Mouse (Mus musculus) limb, embryonic 14.5 days (tissue): Measurements from ENCODE around the gene Ror1. TPM values are rescaled to one million over a fixed set of nuclear protein-coding genes. Genes with fewer than 3 reads are reported as not detected.

Source experiments
- ATAC-seq: fragments of 200-750 bp; cut with Nextera tagmentation; 2 replicates; pipeline ENCODE4 v1.8.0; 2017; ENCODE audit warnings: low read depth, moderate number of reproducible peaks, moderate TSS enrichment; ENCODE audit not compliant: low FRiP score
- DNase-seq: peaks from one replicate; pipeline ENCODE4 v3.0.0-alpha.2; 2015; ENCODE audit warnings: low spot score
- H3K27ac ChIP-seq: fragments of 300-500 bp; sonication (generic); replicated peaks from 2 replicates; pipeline ENCODE4 v1.5.1; 2014; ENCODE audit warnings: low read depth, mild to moderate bottlenecking, low read length, moderate library complexity, mixed read lengths
- H3K27me3 ChIP-seq: fragments of 300-500 bp; sonication (generic); 2 replicates; pipeline ENCODE4 v1.6.1; 2014; ENCODE audit warnings: low read length, mixed read lengths; ENCODE audit not compliant: control insufficient read depth, insufficient read depth
- H3K36me3 ChIP-seq: fragments of 300-500 bp; sonication (generic); 2 replicates; pipeline ENCODE4 v1.6.1; 2014; ENCODE audit warnings: mild to moderate bottlenecking, low read length, moderate library complexity, mixed read lengths; ENCODE audit not compliant: control insufficient read depth, insufficient read depth
- H3K4me1 ChIP-seq: fragments of 300-500 bp; sonication (generic); 2 replicates; pipeline ENCODE4 v1.6.1; 2014; ENCODE audit warnings: antibody characterized with exemption, low read length, mixed read lengths; ENCODE audit not compliant: control insufficient read depth, insufficient read depth
- H3K4me2 ChIP-seq: fragments of 300-500 bp; sonication (generic); replicated peaks from 2 replicates; pipeline ENCODE4 v1.6.1; 2014; ENCODE audit warnings: low read depth, mild to moderate bottlenecking, low read length, moderate library complexity; ENCODE audit not compliant: severe bottlenecking
- H3K4me3 ChIP-seq: fragments of 300-500 bp; sonication (generic); replicated peaks from 2 replicates; pipeline ENCODE4 v1.5.1; 2014; ENCODE audit warnings: low read length
- H3K9ac ChIP-seq: fragments of 300-500 bp; sonication (generic); 2 replicates; pipeline ENCODE4 v1.6.1; 2014; ENCODE audit warnings: mild to moderate bottlenecking, low read depth, low read length, moderate library complexity; ENCODE audit not compliant: severe bottlenecking
- H3K9me3 ChIP-seq: fragments of 300-500 bp; sonication (generic); 2 replicates; pipeline ENCODE4 v1.6.1; 2016; ENCODE audit warnings: low read length; ENCODE audit not compliant: control insufficient read depth
- POLR2A ChIP-seq: fragments of 200-500 bp; IDR thresholded peaks from 2 replicates; pipeline ENCODE4 v1.8.0; 2012; ENCODE audit warnings: inconsistent platforms, mild to moderate bottlenecking, moderate library complexity, borderline replicate concordance; ENCODE audit not compliant: insufficient read depth, insufficient read length; ENCODE audit errors: extremely low read depth
- WGBS: fragments of 180-500 bp; shearing (Covaris S2); extraction: QIAGEN DNeasy Blood & Tissue Kit; methylation state at CpG from one replicate; pipeline ENCODE4 v1.1.7; 2014; 5-methylcytosine and 5-hydroxymethylcytosine counted together
- polyA plus RNA-seq, 2 experiments: library from polyadenylated mRNA; depleted of rRNA in 1 of 2; stranded (reverse) in 1 of 2; unstranded in 1 of 2; fragments of >200 nt; fragmentation: Nextera tagmentation in 1 of 2; extraction: Ambion mirVana in 1 of 2; gene quantifications; 2 replicates each; pipeline versions ENCODE4 v1.2.1 to v1.2.3; 2012 to 2014

Gene Ror1
- polyA plus RNA-seq (2012; rRNA removed), result 8.6 and 8.7 TPM in 2 replicates
- 12.0 and 13.2 TPM in 2 replicates for polyA plus RNA-seq (2014; fragmentation: Nextera tagmentation; extraction: Ambion mirVana)

DNA sequence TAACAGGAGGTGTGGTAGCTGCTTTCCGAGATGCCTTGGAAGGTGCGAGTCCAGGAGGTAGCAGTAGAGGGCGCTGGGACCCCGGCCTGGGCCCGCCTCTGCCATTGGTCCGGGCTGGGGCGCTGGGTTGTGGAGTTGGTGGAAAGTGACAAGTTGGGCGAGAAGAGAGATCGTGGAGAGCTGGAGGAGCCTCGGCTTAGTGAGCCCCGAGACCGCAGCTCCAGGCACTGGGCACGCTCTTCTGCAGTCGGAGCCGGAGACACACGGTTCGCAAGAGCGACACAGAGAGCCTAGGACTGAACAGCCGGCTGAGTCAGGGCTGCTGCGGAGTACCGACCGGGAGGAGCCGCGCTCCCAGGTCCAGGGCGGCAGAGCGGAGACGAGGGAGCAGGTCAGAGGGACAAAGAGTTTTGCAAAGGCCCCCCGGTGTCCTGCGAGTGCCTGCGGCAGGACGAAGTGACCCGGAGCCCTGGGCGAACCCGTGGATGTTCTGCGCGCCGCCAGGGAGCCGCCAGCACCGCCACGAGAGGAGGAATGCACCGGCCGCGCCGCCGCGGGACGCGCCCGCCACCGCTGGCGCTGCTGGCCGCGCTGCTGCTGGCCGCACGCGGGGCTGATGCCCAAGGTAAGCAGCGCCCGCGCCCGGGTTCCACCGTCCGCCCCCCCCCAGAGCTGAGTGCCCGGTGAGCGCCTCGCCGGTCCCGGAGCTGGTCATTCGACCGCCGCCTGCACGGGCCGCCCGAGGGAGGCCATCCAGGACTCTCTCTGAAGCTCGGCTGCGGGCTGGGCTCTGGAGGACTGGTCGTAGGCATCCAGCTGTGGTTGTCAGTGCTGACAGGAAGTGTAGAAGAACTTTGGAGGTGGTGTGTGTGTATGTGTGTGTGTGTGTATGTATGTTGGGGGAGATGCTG is at the start of gene Ror1:
Gene Ror1 (plus strand): TSS at position 107 of the 911 bp plus-strand sequence.
- peak; percentile 90 for ATAC-seq
- Histone ChIP-seq H3K36me3 (no peaks in the 10 kb centered on the region), H3K27me3 (0 out of 2 replicates have a peak, but pooled peaks cover 11% of the 10 kb centered on the region), H3K9ac (peak within 1 kb of the TSS; percentile 85), H3K4me2 (peak within 1 kb of the TSS; percentile 79), H3K4me3 (peak within 1 kb of the TSS; percentile 78), H3K4me1 (peaks cover 16% of the 10 kb centered on the region), H3K9me3 (0 out of 2 replicates have a peak, but pooled peaks cover 5% of the 10 kb centered on the region), H3K27ac (peak within 1 kb of the TSS; percentile 88)
- under 1% methylated on average over 54 of the region's 76 CpGs for WGBS
- TF ChIP-seq POLR2A, result 0 out of 2 replicates have a peak, but pooled peaks have one; percentile 37
- DNase-seq, result peak; percentile 89

GRCm38 (mm10) chr4:100047066-100047465 is 48.5 kb upstream of the Ror1 start:
- WGBS, result 20% methylated on average over 6 of the region's 6 CpGs
- no peak overlapping the region for H3K4me2 ChIP-seq
- no peaks in the 10 kb centered on the region for H3K9me3 ChIP-seq
- no peak for DNase-seq
- ATAC-seq, result no peak
- no peak overlapping the region for H3K27ac ChIP-seq
- no peak for TF ChIP-seq POLR2A
- no peak overlapping the region for H3K9ac ChIP-seq
- no peaks in the 10 kb centered on the region for H3K36me3 ChIP-seq
- H3K4me1 ChIP-seq, result peaks cover 29% of the 10 kb centered on the region
- no peak overlapping the region for H3K4me3 ChIP-seq
- no peaks in the 10 kb centered on the region for H3K27me3 ChIP-seq

DNA sequence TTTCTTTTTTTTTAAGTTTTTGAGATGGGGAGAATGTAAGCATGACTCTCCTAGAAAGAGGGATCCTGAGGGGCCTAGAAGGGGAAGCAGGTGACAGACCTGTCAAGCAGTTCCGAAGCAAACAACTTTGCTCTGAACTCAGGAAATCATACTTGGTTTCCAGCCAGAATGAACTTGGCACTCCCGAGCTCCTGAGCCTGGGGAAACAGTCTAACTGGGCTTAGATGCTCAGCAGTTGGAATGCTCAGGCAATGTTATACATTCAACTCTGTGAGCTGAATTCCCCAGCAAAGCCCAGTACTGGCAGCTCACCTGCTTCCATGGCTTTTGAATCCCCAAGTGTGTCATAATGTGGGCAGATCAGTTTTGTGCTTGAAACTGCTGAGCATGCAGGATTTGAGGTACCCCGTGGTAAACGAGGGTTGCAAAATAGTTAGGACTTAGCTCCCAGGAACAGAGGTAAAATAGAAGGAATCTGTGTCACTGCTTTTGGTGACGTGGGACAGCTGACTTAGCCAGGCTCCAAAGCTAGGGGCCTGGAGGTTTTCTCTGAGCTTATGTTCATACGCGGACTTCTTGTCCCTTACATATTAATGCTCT is 47.1 kb upstream of the Ror1 start:
- H3K27me3 ChIP-seq, result no peaks in the 10 kb centered on the region
- H3K36me3 ChIP-seq, result no peaks in the 10 kb centered on the region
- H3K4me3 ChIP-seq, result no peak overlapping the region
- DNase-seq, result peak; percentile 74
- no peak overlapping the region for H3K9ac ChIP-seq
- no peak for TF ChIP-seq POLR2A
- H3K9me3 ChIP-seq, result no peaks in the 10 kb centered on the region
- ATAC-seq, result peak; percentile 72
- peak overlapping the region; percentile 44; the same call in 1 of the 2 replicates for H3K27ac ChIP-seq
- H3K4me2 ChIP-seq, result no peak overlapping the region; the same call in 1 of the 2 replicates
- WGBS, result 42% methylated on average over 7 of the region's 7 CpGs
- peaks cover 28% of the 10 kb centered on the region for H3K4me1 ChIP-seq

DNA sequence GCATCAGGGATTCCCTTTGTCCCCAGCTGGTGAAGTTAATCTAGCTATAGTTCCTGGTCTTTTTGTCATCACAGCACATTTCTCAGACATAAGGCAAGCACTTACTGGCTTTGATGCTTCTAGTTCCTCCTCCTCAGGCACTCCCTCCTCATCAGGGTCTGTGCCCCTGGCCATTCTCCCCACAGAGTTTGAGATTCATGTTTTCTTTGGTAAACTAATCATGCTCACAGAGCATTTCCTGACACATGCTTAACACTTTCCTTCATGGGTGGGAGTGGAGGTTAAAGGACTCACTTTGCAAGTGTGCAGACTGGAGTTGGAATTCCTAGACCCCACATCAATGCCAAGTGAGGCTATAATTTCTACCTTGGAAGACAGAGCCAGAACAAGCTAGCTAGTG is 43.8 kb upstream of the Ror1 start:
- H3K4me3 ChIP-seq, result no peak overlapping the region
- H3K27me3 ChIP-seq, result no peaks in the 10 kb centered on the region
- peaks cover 34% of the 10 kb centered on the region for H3K4me1 ChIP-seq
- H3K27ac ChIP-seq, result no peak overlapping the region
- DNase-seq (no peak), ATAC-seq (no peak)
- no peaks in the 10 kb centered on the region for H3K36me3 ChIP-seq
- no peak for TF ChIP-seq POLR2A
- no peak overlapping the region for H3K4me2 ChIP-seq
- no peak overlapping the region for H3K9ac ChIP-seq
- no peaks in the 10 kb centered on the region for H3K9me3 ChIP-seq

- no peaks in the 10 kb centered on the region for H3K9me3 ChIP-seq
- no peak overlapping the region for H3K4me2 ChIP-seq
- H3K9ac ChIP-seq, result no peak overlapping the region
- no peaks in the 10 kb centered on the region for H3K36me3 ChIP-seq
- TF ChIP-seq POLR2A, result no peak
- H3K4me1 ChIP-seq, result peaks cover 29% of the 10 kb centered on the region
- H3K4me3 ChIP-seq, result no peak overlapping the region
- WGBS, result 73% methylated on average over 3 of the region's 3 CpGs
- DNase-seq (no peak), ATAC-seq (no peak)
- no peak overlapping the region for H3K27ac ChIP-seq
- H3K27me3 ChIP-seq, result no peaks in the 10 kb centered on the region
Observed at GRCm38 (mm10) chr4:100052258-100052657, 43.3 kb upstream of the Ror1 start.
